In the genomic region with DNA sequence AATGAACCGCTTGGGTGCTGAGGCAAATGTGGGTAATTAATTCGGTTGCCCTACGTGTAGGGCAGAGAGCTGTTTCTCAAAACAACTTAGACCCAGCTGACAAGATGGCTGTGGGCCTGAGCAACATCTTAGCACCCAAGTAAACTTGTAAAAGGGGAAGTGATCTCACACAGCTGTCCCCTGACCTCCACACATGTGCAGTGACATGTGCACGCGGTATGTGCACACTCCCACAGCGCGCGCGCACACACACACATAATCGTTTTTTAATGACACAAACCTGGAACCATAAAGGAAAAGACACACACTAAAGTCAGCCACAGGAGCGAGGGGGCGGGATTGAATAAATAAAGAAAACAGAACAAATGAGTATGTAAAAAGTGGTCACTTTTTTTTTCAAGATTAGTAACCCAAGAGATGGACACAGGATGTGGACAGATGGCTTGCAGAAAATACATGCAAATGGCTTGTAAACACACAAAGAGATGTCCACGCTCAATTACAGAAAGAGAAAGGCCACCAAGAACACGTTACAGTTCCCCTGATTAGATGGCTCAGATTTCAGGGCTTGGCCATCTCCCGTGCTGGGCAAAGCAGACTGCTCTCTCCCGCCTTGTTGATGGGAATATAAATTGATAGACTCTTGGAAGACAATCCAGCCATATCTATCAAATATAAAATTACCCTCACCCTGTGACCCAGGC, we compare ENCODE assay signal across 27 mouse cellular contexts. TPM values are rescaled to one million over a fixed set of nuclear protein-coding genes. Genes with fewer than 3 reads are reported as not detected.
DNase-seq lines count a peak whose midpoint lies in the region; ATAC-seq and TF ChIP-seq lines count a peak whose summit lies in the region.
"Had no signal": no experiment of that assay in that cellular context is flagged by ENCODE, and none has a peak within 500 bp of the region (broad histone marks: within the 10 kb centered on the region; RNA-seq: fewer than 3 reads in every experiment).

No protein-coding gene starts in this region.

- H3K36me3 ChIP-seq in hindbrain, embryonic 12.5 days: no peaks in the 10 kb centered on the region
- no peaks in the 10 kb centered on the region for H3K36me3 ChIP-seq in hindbrain, embryonic 16.5 days (ENCODE audit: control insufficient read depth, insufficient read depth, low read length)
- H3K36me3 ChIP-seq in CH12.LX (replicated peaks in 1 of 2; ENCODE audit: control insufficient read depth in 1 of 2, insufficient read depth in 1 of 2, low read length in 1 of 2): no peaks in the 10 kb centered on the region
- H3K36me3 ChIP-seq in forebrain, embryonic 15.5 days: no peaks in the 10 kb centered on the region
- no peaks in the 10 kb centered on the region for H3K36me3 ChIP-seq in kidney, embryonic 14.5 days (ENCODE audit: control insufficient read depth, insufficient read depth, low read length)
- H3K36me3 ChIP-seq: G1E; kidney, embryonic 15.5 days; limb, embryonic 13.5 days had no signal

- DNase-seq in A20 (ENCODE audit: low read depth, low spot score): peak; percentile 46
- peak; percentile 10 for DNase-seq in CH12.LX (ENCODE audit: extremely low read depth)
- DNase-seq in T-cell, adult 2 months (ENCODE audit: low spot score): no peak
- no peak for DNase-seq in lung, adult 18-20 months
- DNase-seq: adrenal gland, postnatal 10 days; cerebellum, adult 11 months; cerebellum, adult 9-10 months; cerebellum, postnatal 36 days; gastrocnemius, postnatal 25 days; heart, adult 18-20 months; heart, postnatal 36 days; kidney, postnatal 25 days; lung, postnatal 36 days; midbrain, embryonic 14.5 days had no signal

- TF ChIP-seq CTCF in CH12.LX (conservative IDR thresholded peaks at IDR 0.05 in 1 of 2, IDR thresholded peaks at IDR 0.05 in 1 of 2; ENCODE audit: low read depth in 2 of 2, low read length in 2 of 2): no peak

- TF ChIP-seq POLR2A in CH12.LX (IDR thresholded peaks at IDR 0.05; ENCODE audit: low read depth, low read length): no peak

- no peaks in the 10 kb centered on the region for H3K79me2 ChIP-seq in CH12.LX (replicated peaks; ENCODE audit: control insufficient read depth, extremely low read depth, insufficient read depth, poor library complexity, severe bottlenecking)

- TF ChIP-seq RAD21 in CH12.LX (IDR thresholded peaks at IDR 0.05; ENCODE audit: low read depth, low read length): no peak

- no peak overlapping the region for H3K4me3 ChIP-seq in hindbrain, embryonic 12.5 days
- H3K4me3 ChIP-seq in hindbrain, embryonic 16.5 days (ENCODE audit: low read length): no peak overlapping the region
- no peak overlapping the region for H3K4me3 ChIP-seq in CH12.LX (replicated peaks in 1 of 3; ENCODE audit: low read depth in 2 of 3, low read length in 2 of 3, poor library complexity in 1 of 3)
- H3K4me3 ChIP-seq in forebrain, embryonic 15.5 days: no peak overlapping the region
- H3K4me3 ChIP-seq in kidney, embryonic 14.5 days (ENCODE audit: low read length): no peak overlapping the region
- H3K4me3 ChIP-seq: erythroblast, embryonic 14.5 days; kidney, embryonic 15.5 days; left cerebral cortex, adult 2 months; limb, embryonic 13.5 days; megakaryocyte, embryonic 14.5 days had no signal

- in situ Hi-C loops in CH12.LX (cut with MboI; ENCODE audit: low pct_ligation_motif_present, low pct_unique_long_range_greater_than_20kb, low sequenced_read_pairs): no loop called here

- H3K4me2 ChIP-seq in hindbrain, embryonic 12.5 days (replicated peaks): no peak overlapping the region
- no peak overlapping the region for H3K4me2 ChIP-seq in hindbrain, embryonic 16.5 days (ENCODE audit: low read length)
- no peak overlapping the region for H3K4me2 ChIP-seq in CH12.LX (ENCODE audit: insufficient read depth, low read depth, poor library complexity, severe bottlenecking)
- H3K4me2 ChIP-seq in forebrain, embryonic 15.5 days (replicated peaks): no peak overlapping the region
- H3K4me2 ChIP-seq in kidney, embryonic 14.5 days (replicated peaks; ENCODE audit: low read depth, low read length): no peak overlapping the region
- H3K4me2 ChIP-seq: heart, embryonic 11.5 days; kidney, embryonic 15.5 days; limb, embryonic 13.5 days; liver, embryonic 11.5 days had no signal

- TF ChIP-seq EP300 in CH12.LX (IDR thresholded peaks at IDR 0.05; ENCODE audit: low read length): no peak

- H3K9me3 ChIP-seq in hindbrain, embryonic 12.5 days (replicated peaks): no peaks in the 10 kb centered on the region
- H3K9me3 ChIP-seq in hindbrain, embryonic 16.5 days (ENCODE audit: control insufficient read depth, low read length): no peaks in the 10 kb centered on the region
- no peaks in the 10 kb centered on the region for H3K9me3 ChIP-seq in CH12.LX (replicated peaks; ENCODE audit: low read length)
- H3K9me3 ChIP-seq in forebrain, embryonic 15.5 days: no peaks in the 10 kb centered on the region
- H3K9me3 ChIP-seq in kidney, embryonic 14.5 days (ENCODE audit: control insufficient read depth, low read length): no peaks in the 10 kb centered on the region
- H3K9me3 ChIP-seq: G1E; kidney, embryonic 15.5 days; limb, embryonic 13.5 days had no signal

- H3K4me1 ChIP-seq in hindbrain, embryonic 12.5 days: peaks cover 37% of the 10 kb centered on the region
- peaks cover 5% of the 10 kb centered on the region for H3K4me1 ChIP-seq in hindbrain, embryonic 16.5 days (ENCODE audit: control insufficient read depth, insufficient read depth, low read depth, low read length)
- peaks cover 4 to 11% of the 10 kb centered on the region in 2 experiments; a peak in 3 of 4 replicates for H3K4me1 ChIP-seq in CH12.LX (ENCODE audit: control insufficient read depth in 1 of 2, insufficient read depth in 2 of 2)
- H3K4me1 ChIP-seq in forebrain, embryonic 15.5 days: peaks cover 15% of the 10 kb centered on the region
- peaks cover 4% of the 10 kb centered on the region; the same call in 1 of the 2 replicates for H3K4me1 ChIP-seq in kidney, embryonic 14.5 days (ENCODE audit: control insufficient read depth, insufficient read depth, low read length)

- peak overlapping the region; percentile 40; the same call in 1 of the 2 replicates for H3K27ac ChIP-seq in hindbrain, embryonic 12.5 days
- no peak overlapping the region for H3K27ac ChIP-seq in hindbrain, embryonic 16.5 days (ENCODE audit: low read depth, low read length)
- no peak overlapping the region for H3K27ac ChIP-seq in CH12.LX (ENCODE audit: insufficient read depth, low read depth)
- H3K27ac ChIP-seq in forebrain, embryonic 15.5 days (replicated peaks): peak overlapping the region; percentile 19
- H3K27ac ChIP-seq in kidney, embryonic 14.5 days (ENCODE audit: low read depth, low read length): no peak overlapping the region
- H3K27ac ChIP-seq: kidney, embryonic 15.5 days; left cerebral cortex, adult 2 months; limb, embryonic 13.5 days had no signal

- 57% methylated on average over 16 of the region's 16 CpGs for WGBS in hindbrain, embryonic 12.5 days
- 55% methylated on average over 16 of the region's 16 CpGs for WGBS in hindbrain, embryonic 16.5 days
- WGBS in forebrain, embryonic 15.5 days: 58% methylated on average over 16 of the region's 16 CpGs
- WGBS in kidney, embryonic 14.5 days: 72% methylated on average over 16 of the region's 16 CpGs

- H3K9ac ChIP-seq in hindbrain, embryonic 12.5 days: no peak overlapping the region
- no peak overlapping the region for H3K9ac ChIP-seq in hindbrain, embryonic 16.5 days (ENCODE audit: low read depth, low read length)
- H3K9ac ChIP-seq in CH12.LX (ENCODE audit: insufficient read depth, low read depth): no peak overlapping the region
- H3K9ac ChIP-seq in forebrain, embryonic 15.5 days (replicated peaks): no peak overlapping the region
- H3K9ac ChIP-seq in kidney, embryonic 14.5 days (ENCODE audit: low read depth, low read length): no peak overlapping the region
- H3K9ac ChIP-seq: kidney, embryonic 15.5 days; limb, embryonic 13.5 days had no signal

- no peak; the same call in 1 of the 2 replicates for ATAC-seq in hindbrain, embryonic 12.5 days (ENCODE audit: low FRiP score)
- ATAC-seq in hindbrain, embryonic 16.5 days: no peak
- peak; percentile 49 for ATAC-seq in forebrain, embryonic 15.5 days (replicated peaks)
- no peak for ATAC-seq in kidney, embryonic 14.5 days (ENCODE audit: low FRiP score, low TSS enrichment)
- ATAC-seq: intestine, embryonic 16.5 days had no signal

- dilution Hi-C loops in CH12.LX (cut with MboI; ENCODE audit: extremely low pct_ligation_motif_present, extremely low pct_unique_long_range_greater_than_20kb, low sequenced_read_pairs): no loop called here

- H3K27me3 ChIP-seq in hindbrain, embryonic 12.5 days: peaks cover 16% of the 10 kb centered on the region; the same call in 1 of the 2 replicates
- H3K27me3 ChIP-seq in hindbrain, embryonic 16.5 days (replicated peaks; ENCODE audit: control insufficient read depth, insufficient read depth, low read length): no peaks in the 10 kb centered on the region
- H3K27me3 ChIP-seq in CH12.LX (replicated peaks): peaks cover 2% of the 10 kb centered on the region
- H3K27me3 ChIP-seq in forebrain, embryonic 15.5 days: no peaks in the 10 kb centered on the region
- H3K27me3 ChIP-seq in kidney, embryonic 14.5 days (ENCODE audit: control insufficient read depth, insufficient read depth, low read length): no peaks in the 10 kb centered on the region
- H3K27me3 ChIP-seq: limb, embryonic 13.5 days had no signal

TF ChIP-seq in CH12.LX, 34 proteins besides CTCF, POLR2A, EP300 and RAD21:
- TF ChIP-seq USF2 (conservative IDR thresholded peaks at IDR 0.05; ENCODE audit: low read depth, low read length) (no peak), JUND (conservative IDR thresholded peaks at IDR 0.05; ENCODE audit: low read depth, low read length) (no peak), ELF1 (IDR thresholded peaks at IDR 0.05; ENCODE audit: low read depth, low read length) (no peak), E2F4 (IDR thresholded peaks at IDR 0.05; ENCODE audit: insufficient replicate concordance, low read depth, low read length) (no peak), CHD2 (IDR thresholded peaks at IDR 0.05; ENCODE audit: low read length) (no peak), GABPA (IDR thresholded peaks at IDR 0.05; ENCODE audit: insufficient replicate concordance, low read depth, low read length) (no peak), BHLHE40 (IDR thresholded peaks at IDR 0.05; ENCODE audit: low read depth, low read length) (peak; percentile 58), NELFE (IDR thresholded peaks at IDR 0.05; ENCODE audit: low read depth, low read length) (no peak)

RNA-seq across cellular contexts. Expression of a gene that starts 29.8 kb away (rescaled TPM):
- 46.7 and 52.6 TPM in 2 replicates for polyA plus RNA-seq in hindbrain, embryonic 12.5 days (2016; fragmentation: Nextera tagmentation; extraction: Ambion mirVana)
- 23.8 and 34.7 TPM in 2 replicates for polyA plus RNA-seq in hindbrain, embryonic 16.5 days (2015; fragmentation: Nextera tagmentation; extraction: Ambion mirVana)
- total RNA-seq in CH12.LX (2012; rRNA removed) (12.8 and 14.2 TPM in 2 replicates), CH12.LX (2014; rRNA removed) (5.0 and 6.4 TPM in 2 replicates)
- 21.1 and 25.2 TPM in 2 replicates for polyA plus RNA-seq in CH12.LX (2012; ENCODE audit: insufficient read length, low read depth)
- 86.3 and 93.7 TPM in 2 replicates for polyA plus RNA-seq in forebrain, embryonic 15.5 days (2015; fragmentation: Nextera tagmentation; extraction: Ambion mirVana)
- 3.6 and 4.2 TPM in 2 replicates for polyA plus RNA-seq in kidney, embryonic 14.5 days (2014; fragmentation: Nextera tagmentation; extraction: Ambion mirVana)

Comparison
In these comparisons a context has a peak if more than half of its experiments do, and no peak if none do; other contexts are left out.
1. H3K27ac ChIP-seq: peak in hindbrain, embryonic 12.5 days (single experiment) and forebrain, embryonic 15.5 days (single experiment); none in hindbrain, embryonic 16.5 days (single experiment), CH12.LX (single experiment) and kidney, embryonic 14.5 days (single experiment).
2. DNase-seq: peak in A20 (single experiment) and CH12.LX (single experiment); none in T-cell, adult 2 months (single experiment) and lung, adult 18-20 months (0 of 2).